Mouse (Mus musculus) monocyte, adult 5-6 weeks (primary cell): Measurements from ENCODE around the gene Emp2. TPM values are rescaled to one million over a fixed set of nuclear protein-coding genes. Genes with fewer than 3 reads are reported as not detected.
"Not testable (repeated sequence)": the region's sequence is repeated elsewhere in the genome, so short reads cannot be mapped to it uniquely, and the experiment has no call there.

Experiments
- ATAC-seq: fragments of 153-309, 156-312 bp; replicated peaks from 2 replicates; pipeline ENCODE4 v1.8.0; 2017; ENCODE audit warnings: mild to moderate bottlenecking; ENCODE audit not compliant: low TSS enrichment, insufficient number of reproducible peaks, severe bottlenecking, poor library complexity, low FRiP score
- total RNA-seq: library from RNA; stranded (forward); fragments of 200-1000, 200-491, 200-594 nt; gene quantifications from 3 replicates; pipeline ENCODE4 v1.2.3, GENCODE M21; 2017

The Emp2 gene
- total RNA-seq, 1 experiment from 2014 or later, result not detected

DNA sequence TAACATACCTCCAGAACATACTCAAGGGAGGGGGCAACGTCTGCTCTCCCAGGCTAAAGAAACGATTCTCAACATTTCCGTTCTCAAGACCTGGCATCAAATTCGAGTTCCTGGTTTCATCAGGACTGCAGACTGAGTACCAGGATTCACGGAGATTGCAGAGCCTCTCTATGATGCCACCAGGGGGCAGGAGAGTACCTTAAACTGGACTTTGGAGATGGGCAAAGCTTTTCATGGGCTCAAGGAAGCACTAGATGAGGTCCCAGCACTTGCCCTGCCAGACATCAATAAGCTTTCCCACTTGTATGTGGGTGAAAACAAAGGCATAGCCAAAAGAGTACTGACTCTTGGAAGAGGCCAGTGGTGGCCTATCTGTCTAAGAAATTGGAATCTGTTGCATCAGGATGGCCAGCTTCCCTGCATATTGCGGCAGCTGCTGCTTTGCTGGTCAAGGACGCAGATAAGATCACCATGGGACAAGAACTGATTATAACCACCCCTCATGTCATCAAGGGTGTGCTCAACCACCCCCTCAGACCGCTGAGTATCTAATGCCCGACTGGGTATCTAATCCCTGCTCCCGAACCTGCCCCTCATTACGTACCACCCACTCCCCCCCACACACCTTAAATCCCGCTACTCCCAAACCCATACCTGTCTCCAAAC, 33.3 kb downstream of the Emp2 start:
- no peak for ATAC-seq

DNA sequence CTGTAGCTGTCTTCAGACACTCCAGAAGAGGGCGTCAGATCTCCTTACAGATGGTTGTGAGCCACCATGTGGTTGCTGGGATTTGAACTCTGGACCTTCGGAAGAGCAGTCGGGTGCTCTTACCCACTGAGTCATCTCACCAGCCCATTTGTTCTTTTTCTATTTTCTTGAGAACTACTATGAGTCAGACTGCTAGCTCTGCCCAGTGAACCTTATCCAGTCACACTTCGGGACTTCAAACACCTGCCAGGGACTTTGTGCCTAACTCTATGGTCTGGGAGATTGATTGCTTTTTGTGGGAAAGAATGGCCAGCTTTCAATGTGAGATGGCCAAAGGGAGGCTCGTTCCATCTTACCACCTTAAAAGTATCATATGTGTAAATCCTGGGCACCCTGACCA, 37.0 kb downstream of the Emp2 start:
- ATAC-seq, result not testable (repeated sequence)

DNA sequence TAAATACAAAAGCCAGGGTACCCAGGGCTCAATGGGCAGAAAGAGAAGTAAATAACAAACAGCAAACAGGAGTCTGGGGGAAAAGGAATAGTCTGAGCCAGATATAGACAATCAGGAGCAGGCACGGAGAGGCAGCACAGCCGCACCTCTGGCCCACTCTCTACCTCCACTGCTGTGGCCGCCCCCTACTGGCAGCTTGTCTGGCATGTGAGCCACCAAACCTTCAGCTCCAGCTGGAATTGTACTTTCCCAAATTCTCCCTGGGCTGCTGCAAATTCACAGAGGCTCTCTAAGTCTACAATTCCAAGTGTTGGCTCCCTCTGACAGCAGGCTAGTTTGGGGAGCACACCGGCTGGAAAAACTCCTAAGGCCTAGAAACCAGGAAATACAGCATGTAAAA, 39.3 kb downstream of the Emp2 start:
- no peak for ATAC-seq

DNA sequence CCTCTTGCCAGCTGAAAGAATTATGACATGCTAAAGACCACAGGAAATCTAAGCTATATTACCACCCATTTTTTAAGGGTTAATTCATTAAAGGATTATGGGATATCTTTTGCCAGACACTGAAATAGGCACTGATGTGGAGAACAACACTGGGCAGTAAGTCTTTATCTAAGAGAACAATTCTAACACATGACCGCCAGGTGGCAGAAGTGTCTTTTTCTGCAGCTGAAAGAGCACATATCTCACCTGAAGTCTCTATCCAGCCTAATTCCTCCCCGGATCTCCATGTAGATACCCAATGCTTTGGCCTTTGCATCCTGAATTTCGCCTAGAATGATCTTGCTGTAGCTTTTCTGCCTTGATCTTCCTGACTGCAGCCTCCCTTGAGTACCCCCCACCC, 41.5 kb downstream of the Emp2 start:
- ATAC-seq, result no peak

DNA sequence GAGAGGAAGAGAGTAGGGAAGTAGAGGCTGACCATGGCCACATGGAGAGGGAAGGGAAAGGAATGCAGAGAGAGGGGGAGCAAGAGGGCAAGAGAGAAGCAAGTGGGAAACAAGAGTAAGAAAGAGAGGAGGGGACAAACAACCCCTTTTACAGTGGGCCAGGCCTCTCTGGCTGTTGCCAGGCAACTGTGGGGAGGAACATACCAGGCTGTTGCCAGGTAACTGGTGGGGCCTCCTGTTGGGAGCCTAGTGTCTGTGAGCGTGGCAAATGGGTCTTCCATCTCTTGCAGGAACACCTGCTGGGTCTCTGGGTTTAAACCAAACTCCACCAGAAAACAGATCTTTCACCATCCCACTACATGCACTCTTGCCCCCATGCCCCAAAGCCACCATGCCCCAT, 59.8 kb downstream of the Emp2 start:
- ATAC-seq, result no peak

DNA sequence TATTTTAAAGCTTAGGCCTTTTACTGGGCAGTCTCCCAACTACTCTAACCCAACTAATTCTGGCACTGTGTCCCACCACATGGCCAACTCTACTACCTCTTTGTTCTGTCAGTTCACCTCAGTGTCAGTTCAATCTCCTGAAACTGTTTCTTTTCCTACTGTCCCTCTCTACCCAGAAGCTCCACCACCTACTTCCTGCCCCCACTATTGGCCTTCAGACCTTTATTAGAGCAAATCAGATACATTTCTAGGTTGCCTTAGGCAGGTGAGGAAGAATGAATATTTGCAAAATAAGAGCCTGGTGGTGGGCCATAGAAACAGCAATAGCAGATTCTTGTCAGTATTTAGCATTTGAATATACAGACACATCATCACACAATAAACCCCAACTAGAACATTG, 77.2 kb downstream of the Emp2 start:
- ATAC-seq, result no peak

Other genes with a start within 250 kb of the Emp2 start
- gene Rpl39l, start 143.7 kb downstream of the Emp2 start, total RNA-seq, result 2.0 TPM in 1 of 3 replicates, not detected in the others
- gene Atf7ip2, start 121.3 kb downstream of the Emp2 start, total RNA-seq, result not detected in 3 replicates
- gene Tekt5, start 81.5 kb upstream of the Emp2 start, total RNA-seq, result not detected in 3 replicates
- gene Nubp1, start 98.0 kb upstream of the Emp2 start, total RNA-seq, result 49.0 to 60.7 TPM (median 51.0 TPM) in 3 replicates
- gene Tvp23a, start 133.4 kb upstream of the Emp2 start, total RNA-seq, result 0.19 to 0.29 TPM in 2 of 3 replicates, not detected in the other
- 8.5 to 13.2 TPM (median 12.3 TPM) in 3 replicates for gene Ciita, start 166.1 kb upstream of the Emp2 start, total RNA-seq
- gene Dexi, start 229.1 kb upstream of the Emp2 start, total RNA-seq, result 4.7 to 11.4 TPM (median 10.3 TPM) in 3 replicates
- gene Clec16a, start 231.4 kb upstream of the Emp2 start, total RNA-seq, result 14.0 to 27.1 TPM (median 19.1 TPM) in 3 replicates